Mouse (Mus musculus) heart, adult 2 months (tissue): ENCODE measurements around the gene Rsrc1.

Source experiments
- CTCF ChIP-seq: fragments of 200-600 bp; IDR thresholded peaks from 2 replicates; pipeline ENCODE4 v1.8.1; 2022; ENCODE audit warnings: antibody characterized with exemption, mild to moderate bottlenecking, moderate library complexity
- EP300 ChIP-seq: fragments of 200-500 bp; IDR thresholded peaks from 2 replicates; pipeline ENCODE4 v1.6.1; 2011; ENCODE audit warnings: low read depth, low read length, control low read depth; ENCODE audit not compliant: insufficient read depth
- POLR2A ChIP-seq: fragments of 200-500 bp; IDR thresholded peaks from 2 replicates; pipeline ENCODE4 v1.6.1; 2011; ENCODE audit warnings: mild to moderate bottlenecking, low read depth, low read length, control low read depth; ENCODE audit not compliant: insufficient read depth

DNA sequence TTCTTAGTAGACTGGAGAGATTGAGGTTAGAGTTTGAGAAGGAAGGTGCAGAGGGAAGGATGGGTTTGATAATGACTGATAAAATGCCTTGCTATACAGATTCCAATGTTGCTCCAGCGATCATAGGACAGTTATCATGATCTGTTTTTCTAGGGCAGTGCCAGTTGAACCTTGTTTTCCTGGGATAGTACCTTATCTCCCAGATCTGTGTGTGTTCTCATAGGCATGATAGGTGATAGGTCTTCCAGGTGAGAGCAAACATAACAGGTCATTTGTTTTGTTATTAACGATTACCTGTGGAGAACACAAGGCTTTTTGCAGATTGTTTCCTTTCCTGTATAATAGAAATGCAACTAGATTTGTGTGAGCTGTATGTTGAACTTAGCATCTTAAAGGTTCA, 94.3 kb downstream of the Rsrc1 start:
- no peak for TF ChIP-seq EP300
- no peak for TF ChIP-seq POLR2A
- TF ChIP-seq CTCF: no peak
